ENCODE assay signal across 24 mouse cellular contexts in genomic region chr10:78700881-78701280, GRCm38 (mm10). TPM values are rescaled to one million over a fixed set of nuclear protein-coding genes. Genes with fewer than 3 reads are reported as not detected.
"Had no signal": no experiment of that assay in that cellular context is flagged by ENCODE, and none has a peak within 500 bp of the region (broad histone marks: within the 10 kb centered on the region; RNA-seq: fewer than 3 reads in every experiment).

No protein-coding gene starts in this region.

- DNase-seq: lung, adult 18-20 months; lung, embryonic 14.5 days; lung, postnatal 10 days; lung, postnatal 4 days; right cerebral cortex, postnatal 14 days; thymus, adult 2 months; thymus, postnatal 25 days; thymus, postnatal 4 days had no signal

- H3K4me3 ChIP-seq: midbrain, embryonic 13.5 days; midbrain, embryonic 15.5 days; neural tube, embryonic 12.5 days; stomach, embryonic 15.5 days had no signal

- H3K27ac ChIP-seq: midbrain, embryonic 13.5 days; midbrain, embryonic 15.5 days; neural tube, embryonic 12.5 days; stomach, embryonic 15.5 days; stomach, postnatal 0 days had no signal

- ATAC-seq: midbrain, embryonic 13.5 days; midbrain, embryonic 15.5 days had no signal

- H3K9me3 ChIP-seq: midbrain, embryonic 13.5 days; midbrain, embryonic 15.5 days; neural tube, embryonic 12.5 days; stomach, embryonic 15.5 days had no signal

- H3K36me3 ChIP-seq: midbrain, embryonic 13.5 days; midbrain, embryonic 15.5 days; neural tube, embryonic 12.5 days; stomach, embryonic 15.5 days had no signal

- H3K9ac ChIP-seq: lung, embryonic 14.5 days; midbrain, embryonic 13.5 days; midbrain, embryonic 15.5 days; neural tube, embryonic 12.5 days; stomach, embryonic 15.5 days had no signal

- H3K4me1 ChIP-seq: midbrain, embryonic 13.5 days; midbrain, embryonic 15.5 days; neural tube, embryonic 12.5 days; stomach, embryonic 15.5 days had no signal

- H3K27me3 ChIP-seq: midbrain, embryonic 13.5 days; midbrain, embryonic 15.5 days; neural tube, embryonic 12.5 days; stomach, embryonic 15.5 days had no signal

RNA-seq across cellular contexts. Expression of gene Casp14, which starts 17.2 kb away (rescaled TPM):
- total RNA-seq: megakaryocyte, adult 5-6 weeks; megakaryocyte-erythroid progenitor cell, adult 5-6 weeks; monocyte, adult 5-6 weeks; neutrophil, adult 5-6 weeks had no signal
- polyA plus RNA-seq: lung, embryonic 14.5 days; lung, embryonic 16.5 days; midbrain, embryonic 11.5 days; midbrain, embryonic 13.5 days; midbrain, embryonic 15.5 days; midbrain, postnatal 0 days; neural tube, embryonic 12.5 days; neural tube, embryonic 14.5 days; spleen, adult 2 months; testis, adult 2 months; urinary bladder, adult 2 months had no signal

RNA-seq across cellular contexts. Expression of gene Ccdc105, which starts 52.0 kb away (rescaled TPM):
- total RNA-seq: megakaryocyte, adult 5-6 weeks; megakaryocyte-erythroid progenitor cell, adult 5-6 weeks; monocyte, adult 5-6 weeks; neutrophil, adult 5-6 weeks had no signal
- polyA plus RNA-seq: neural tube, embryonic 12.5 days; spleen, adult 2 months; stomach, embryonic 15.5 days; stomach, postnatal 0 days had no signal
